ENCODE assay signal across 16 mouse cellular contexts in the genomic region with DNA sequence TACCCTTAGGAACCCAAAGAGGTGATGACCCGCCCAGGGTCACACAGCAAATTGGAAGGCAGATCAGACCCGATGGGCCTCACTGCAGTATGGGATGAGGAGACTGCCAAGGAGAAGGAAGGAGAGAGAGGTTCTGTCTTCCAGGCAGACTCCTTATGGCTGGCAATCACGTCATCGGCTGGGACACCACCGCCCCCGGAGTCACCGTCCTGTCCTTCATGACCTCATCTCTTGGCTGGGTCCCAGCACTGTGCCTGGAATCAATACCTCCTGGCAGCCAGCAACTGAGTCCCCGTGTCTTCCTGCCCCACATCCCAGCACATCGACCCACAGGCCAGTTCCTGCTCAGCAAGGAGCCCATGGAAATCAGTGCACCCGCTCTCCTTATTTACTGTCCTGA.
A peak's percentile ranks its signal among the peaks of the same experiment; 100 is the strongest.
DNase-seq lines count a peak whose midpoint lies in the region; ATAC-seq and TF ChIP-seq lines count a peak whose summit lies in the region.
"Had no signal": no experiment of that assay in that cellular context is flagged by ENCODE, and none has a peak within 500 bp of the region (broad histone marks: within the 10 kb centered on the region; RNA-seq: fewer than 3 reads in every experiment).

No protein-coding gene starts in this region.

- 60% methylated on average over 10 of the region's 10 CpGs for WGBS in hindbrain, postnatal 0 days
- WGBS in hindbrain, embryonic 13.5 days, result 73% methylated on average over 10 of the region's 10 CpGs

- TF ChIP-seq CTCF in hindbrain, postnatal 0 days (IDR thresholded peaks at IDR 0.05; ENCODE audit: low read depth), result no peak
- TF ChIP-seq CTCF in left cerebral cortex, adult 2 months (IDR thresholded peaks at IDR 0.05), result no peak

- H3K27ac ChIP-seq in hindbrain, postnatal 0 days, result no peak overlapping the region
- H3K27ac ChIP-seq in hindbrain, embryonic 13.5 days, result no peak overlapping the region
- H3K27ac ChIP-seq in left cerebral cortex, adult 2 months, result no peak overlapping the region
- H3K27ac ChIP-seq: embryonic facial prominence, embryonic 15.5 days; hindbrain, embryonic 15.5 days; limb, embryonic 13.5 days had no signal

- no peaks in the 10 kb centered on the region for H3K27me3 ChIP-seq in hindbrain, postnatal 0 days (ENCODE audit: insufficient read depth, low read length)
- H3K27me3 ChIP-seq in hindbrain, embryonic 13.5 days, result peaks cover 23% of the 10 kb centered on the region

- no peak overlapping the region for H3K4me2 ChIP-seq in hindbrain, postnatal 0 days (ENCODE audit: low read depth, low read length)
- no peak overlapping the region for H3K4me2 ChIP-seq in hindbrain, embryonic 13.5 days
- H3K4me2 ChIP-seq: embryonic facial prominence, embryonic 15.5 days; hindbrain, embryonic 15.5 days; limb, embryonic 13.5 days; midbrain, embryonic 11.5 days had no signal

- H3K4me3 ChIP-seq in hindbrain, postnatal 0 days (ENCODE audit: low read length), result no peak overlapping the region
- H3K4me3 ChIP-seq in hindbrain, embryonic 13.5 days, result no peak overlapping the region
- no peak overlapping the region for H3K4me3 ChIP-seq in left cerebral cortex, adult 2 months
- H3K4me3 ChIP-seq: embryonic facial prominence, embryonic 15.5 days; hindbrain, embryonic 15.5 days; limb, embryonic 13.5 days had no signal

- ATAC-seq in hindbrain, postnatal 0 days, result 0 out of 2 replicates have a peak, but pooled peaks have one; percentile 46
- no peak for ATAC-seq in hindbrain, embryonic 13.5 days (ENCODE audit: low FRiP score)
- no peak for ATAC-seq in CD4-positive, CD25-positive, alpha-beta regulatory T cell, adult 4 months
- ATAC-seq: activated CD4-positive, CD25-positive, alpha-beta regulatory T cell, adult 4 months; forebrain, postnatal 0 days; lung, postnatal 0 days had no signal

- H3K9me3 ChIP-seq in hindbrain, postnatal 0 days (ENCODE audit: low read length), result no peaks in the 10 kb centered on the region
- H3K9me3 ChIP-seq in hindbrain, embryonic 13.5 days, result no peaks in the 10 kb centered on the region
- H3K9me3 ChIP-seq: embryonic facial prominence, embryonic 15.5 days; hindbrain, embryonic 15.5 days; limb, embryonic 13.5 days had no signal

- DNase-seq in hindbrain, postnatal 0 days (ENCODE audit: low spot score), result no peak
- DNase-seq in Muller cell, postnatal 12 days (ENCODE audit: inconsistent ontology term), result peak; percentile 54
- DNase-seq in adrenal gland, postnatal 10 days, result peak; percentile 77
- peak; percentile 83 for DNase-seq in cerebellum, adult 9-10 months
- DNase-seq in left cerebral cortex, adult 2 months (ENCODE audit: extremely low spot score in 1 of 2, low spot score in 2 of 2), result no peak
- DNase-seq: forebrain, postnatal 0 days; kidney, adult 18-20 months; kidney, postnatal 4 days had no signal

- no peaks in the 10 kb centered on the region for H3K36me3 ChIP-seq in hindbrain, postnatal 0 days (ENCODE audit: insufficient read depth, low read length)
- no peaks in the 10 kb centered on the region for H3K36me3 ChIP-seq in hindbrain, embryonic 13.5 days
- H3K36me3 ChIP-seq: embryonic facial prominence, embryonic 15.5 days; hindbrain, embryonic 15.5 days; limb, embryonic 13.5 days had no signal

- H3K4me1 ChIP-seq in hindbrain, postnatal 0 days (ENCODE audit: insufficient read depth, low read length), result no peaks in the 10 kb centered on the region
- H3K4me1 ChIP-seq in hindbrain, embryonic 13.5 days (replicated peaks), result peaks cover 16% of the 10 kb centered on the region

- H3K9ac ChIP-seq in hindbrain, postnatal 0 days (replicated peaks; ENCODE audit: low read length), result no peak overlapping the region
- H3K9ac ChIP-seq in hindbrain, embryonic 13.5 days, result no peak overlapping the region
- H3K9ac ChIP-seq: embryonic facial prominence, embryonic 15.5 days; forebrain, postnatal 0 days; hindbrain, embryonic 15.5 days; limb, embryonic 13.5 days had no signal

- intact Hi-C loops in left cerebral cortex, adult 2 months (cut with DNase I), result no loop called here

Comparison
In these comparisons a context has a peak if more than half of its experiments do, and no peak if none do; other contexts are left out.
1. DNase-seq: peak in Muller cell, postnatal 12 days (single experiment), adrenal gland, postnatal 10 days (single experiment) and cerebellum, adult 9-10 months (single experiment); none in hindbrain, postnatal 0 days (single experiment) and left cerebral cortex, adult 2 months (0 of 2).